Mouse (Mus musculus) embryonic fibroblast, embryonic 13.5 days (primary cell): ENCODE data around the gene Tedc2.

ENCODE experiments used
- CTCF ChIP-seq: IDR thresholded peaks from 2 replicates; pipeline ENCODE4 v1.5.1; 2011; ENCODE audit warnings: mild to moderate bottlenecking, control low read depth, low read length, moderate library complexity, borderline replicate concordance; ENCODE audit not compliant: insufficient read depth
- POLR2A ChIP-seq: IDR thresholded peaks from 2 replicates; pipeline ENCODE4 v1.6.1; 2011; ENCODE audit warnings: low read depth, mild to moderate bottlenecking, control low read depth, low read length, moderate library complexity

- TF ChIP-seq CTCF (no peak), POLR2A (no peak)
Measured at GRCm38 (mm10) chr17:24264766-24265165, 44.1 kb upstream of the Tedc2 start.
